8 mouse cellular contexts compared by ENCODE assay signal in the genomic region with DNA sequence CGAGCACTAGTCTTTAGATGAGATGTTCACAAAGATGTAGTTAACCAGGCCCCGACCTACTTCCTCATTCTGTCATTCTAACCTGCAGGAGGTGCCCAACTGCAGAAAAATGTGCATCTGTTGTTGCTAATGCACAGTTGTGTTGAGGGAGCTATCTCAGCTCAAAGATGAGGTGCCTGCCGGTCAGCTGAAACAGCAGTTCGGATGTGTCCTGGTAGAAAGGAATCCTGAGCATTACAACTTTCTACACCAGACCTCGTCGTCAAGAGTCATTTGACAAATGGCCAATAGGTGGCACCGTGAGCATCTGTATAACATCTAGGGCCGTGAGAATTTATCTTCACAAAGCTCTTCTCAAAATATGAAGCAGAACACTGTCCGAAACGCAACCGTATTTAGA. TPM values are rescaled to one million over a fixed set of nuclear protein-coding genes. Genes with fewer than 3 reads are reported as not detected.
DNase-seq lines count a peak whose midpoint lies in the region; ATAC-seq and TF ChIP-seq lines count a peak whose summit lies in the region.
"Had no signal": no experiment of that assay in that cellular context is flagged by ENCODE, and none has a peak within 500 bp of the region (broad histone marks: within the 10 kb centered on the region; RNA-seq: fewer than 3 reads in every experiment).

No protein-coding gene starts in this region.

- H3K27me3 ChIP-seq in limb, embryonic 10.5 days (ENCODE audit: low read depth, poor library complexity, severe bottlenecking), result no peaks in the 10 kb centered on the region
- H3K27me3 ChIP-seq: heart, embryonic 15.5 days had no signal

- no peaks in the 10 kb centered on the region for H3K9me3 ChIP-seq in limb, embryonic 10.5 days (replicated peaks)
- H3K9me3 ChIP-seq: heart, embryonic 15.5 days had no signal

- TF ChIP-seq POLR2A in cortical plate, adult 2 months (IDR thresholded peaks at IDR 0.05; ENCODE audit: extremely low read depth, insufficient read depth, low read length), result no peak

- peak; percentile 63 for ATAC-seq in activated CD4-positive, CD25-positive, alpha-beta regulatory T cell, adult 4 months

- peak; percentile 56 for TF ChIP-seq CTCF in cortical plate, adult 2 months (IDR thresholded peaks at IDR 0.05; ENCODE audit: extremely low read depth, insufficient read depth, low read length)

- no peaks in the 10 kb centered on the region for H3K36me3 ChIP-seq in limb, embryonic 10.5 days
- H3K36me3 ChIP-seq: heart, embryonic 15.5 days had no signal

- H3K27ac ChIP-seq in cortical plate, adult 2 months (ENCODE audit: insufficient read depth, low read length), result no peak overlapping the region
- H3K27ac ChIP-seq in limb, embryonic 10.5 days, result peak overlapping the region; percentile 56; the same call in 1 of the 2 replicates
- H3K27ac ChIP-seq: heart, embryonic 15.5 days had no signal

- H3K4me1 ChIP-seq in cortical plate, adult 2 months (ENCODE audit: control insufficient read depth, insufficient read depth, low read length), result no peaks in the 10 kb centered on the region
- peaks cover 55% of the 10 kb centered on the region for H3K4me1 ChIP-seq in limb, embryonic 10.5 days
- H3K4me1 ChIP-seq: heart, embryonic 15.5 days had no signal

- no peak overlapping the region for H3K4me3 ChIP-seq in cortical plate, adult 2 months (ENCODE audit: insufficient read depth, low read length)
- H3K4me3 ChIP-seq in limb, embryonic 10.5 days, result no peak overlapping the region
- H3K4me3 ChIP-seq: heart, embryonic 15.5 days had no signal

- peak; percentile 31 for DNase-seq in ovary, postnatal 36 days (ENCODE audit: low spot score)
- DNase-seq in ovary, postnatal 10 days (ENCODE audit: low spot score), result no peak
- DNase-seq in induced T-regulatory cell, adult 2 months (ENCODE audit: low read depth), result peak; percentile 60
- DNase-seq in limb, embryonic 10.5 days (ENCODE audit: low spot score), result no peak
- peak; percentile 78 for DNase-seq in retina, postnatal 1 day

- 43% methylated on average over 11 of the region's 11 CpGs for WGBS in limb, embryonic 10.5 days

RNA-seq across cellular contexts. Expression of a gene that starts 30.4 kb away (rescaled TPM):
- 10 to 100 TPM; 68.6 to 93.6 TPM for polyA plus RNA-seq in activated CD4-positive, CD25-positive, alpha-beta regulatory T cell, adult 4 months (2017; shearing (Covaris generic))
- polyA plus RNA-seq in cortical plate, adult 2 months (2012; rRNA removed), result 41.3 and 43.6 TPM in 2 replicates
- polyA plus RNA-seq in limb, embryonic 10.5 days (2016; fragmentation: Nextera tagmentation; extraction: Ambion mirVana), result 61.6 and 70.2 TPM in 2 replicates

RNA-seq across cellular contexts. Expression of a gene that starts 55.3 kb away (rescaled TPM):
- 1 to 10 TPM in 1 of 2 experiments, under 1 TPM in 1; 0.69 to 1.4 TPM for polyA plus RNA-seq in activated CD4-positive, CD25-positive, alpha-beta regulatory T cell, adult 4 months (2017; shearing (Covaris generic))
- 0.74 and 0.90 TPM in 2 replicates for polyA plus RNA-seq in cortical plate, adult 2 months (2012; rRNA removed)
- 0.55 and 0.78 TPM in 2 replicates for polyA plus RNA-seq in limb, embryonic 10.5 days (2016; fragmentation: Nextera tagmentation; extraction: Ambion mirVana)

RNA-seq across cellular contexts. Expression of a gene that starts 55.8 kb away (rescaled TPM):
- polyA plus RNA-seq in activated CD4-positive, CD25-positive, alpha-beta regulatory T cell, adult 4 months (2017; shearing (Covaris generic)), result 100 to 1,000 TPM; 120 to 133 TPM
- 96.7 and 102 TPM in 2 replicates for polyA plus RNA-seq in cortical plate, adult 2 months (2012; rRNA removed)
- 74.3 and 77.6 TPM in 2 replicates for polyA plus RNA-seq in limb, embryonic 10.5 days (2016; fragmentation: Nextera tagmentation; extraction: Ambion mirVana)

Comparison
In these comparisons a context has a peak if more than half of its experiments do, and no peak if none do; other contexts are left out.
1. DNase-seq: peak in ovary, postnatal 36 days (single experiment), induced T-regulatory cell, adult 2 months (single experiment) and retina, postnatal 1 day (single experiment); none in ovary, postnatal 10 days (single experiment) and limb, embryonic 10.5 days (single experiment).